Mouse (Mus musculus): ENCODE measurements around the gene Rad50. TPM values are rescaled to one million over a fixed set of nuclear protein-coding genes. Genes with fewer than 3 reads are reported as not detected.

Rad50 gene
- total and polyA plus RNA-seq, 2 experiments from 2014 or later: 9.2 to 11.8 TPM

DNA sequence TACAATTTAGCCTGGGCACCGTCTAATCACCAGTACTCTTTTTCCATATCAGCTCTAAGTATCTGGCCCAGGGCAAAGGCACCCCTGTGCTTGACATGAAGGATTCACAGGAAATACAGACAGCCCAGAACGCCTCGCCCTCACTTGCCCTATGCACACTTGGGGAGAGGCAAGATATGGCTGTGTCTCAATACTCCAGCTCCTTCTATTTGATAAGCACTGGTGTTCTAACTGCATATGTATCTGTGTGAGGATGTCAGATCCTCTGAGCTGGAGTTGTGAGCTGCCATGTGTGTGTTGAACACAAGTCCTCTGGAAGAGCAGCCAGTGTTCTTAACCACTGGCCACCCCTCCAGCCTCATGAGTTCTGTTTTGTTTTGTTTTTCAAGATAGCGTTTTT is 55.7 kb downstream of the Rad50 start:
- TF ChIP-seq CTCF (IDR thresholded peaks at IDR 0.05; ENCODE audit: low read depth): no peak
- no peaks in the 10 kb centered on the region for H3K9me3 ChIP-seq (ENCODE audit: low read length)
- H3K27ac ChIP-seq (ENCODE audit: low read depth, low read length): no peak overlapping the region
- no peak overlapping the region for H3K4me3 ChIP-seq (ENCODE audit: low read depth, low read length)
- no peak overlapping the region for H3K4me2 ChIP-seq (ENCODE audit: low read depth)
- no peak overlapping the region for H3K9ac ChIP-seq
- H3K27me3 ChIP-seq (ENCODE audit: insufficient read depth, low read length): no peaks in the 10 kb centered on the region
- WGBS: 93% methylated on average over 4 of the region's 4 CpGs
- peaks cover 29% of the 10 kb centered on the region for H3K36me3 ChIP-seq (ENCODE audit: insufficient read depth)
- ATAC-seq: no peak
- no peak for DNase-seq
- no peaks in the 10 kb centered on the region for H3K4me1 ChIP-seq (ENCODE audit: insufficient read depth)

DNA sequence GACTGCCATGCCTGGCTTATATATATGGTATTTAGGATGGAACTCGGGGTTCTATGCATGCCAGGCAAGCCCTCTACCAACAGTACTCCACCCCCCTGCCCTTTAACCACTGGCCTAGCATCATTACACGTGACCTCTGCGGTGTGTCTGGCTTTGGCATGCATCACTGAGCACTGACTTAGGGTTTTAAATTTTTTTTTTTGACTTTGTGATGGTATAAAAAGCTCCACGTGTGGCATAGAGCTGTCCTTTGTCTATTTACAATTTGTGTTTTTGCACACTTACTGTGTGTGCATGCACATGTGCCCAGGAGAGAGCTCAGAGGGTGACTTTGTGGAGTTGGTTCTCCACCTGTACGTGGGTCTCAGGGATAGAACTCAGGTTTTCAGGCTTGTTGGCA is 63.1 kb downstream of the Rad50 start:
- 72% methylated on average over 5 of the region's 5 CpGs for WGBS
- Histone ChIP-seq H3K4me2 (ENCODE audit: low read depth) (no peak overlapping the region), H3K9ac (no peak overlapping the region), H3K36me3 (ENCODE audit: insufficient read depth) (no peaks in the 10 kb centered on the region), H3K4me3 (ENCODE audit: low read depth, low read length) (no peak overlapping the region), H3K9me3 (ENCODE audit: low read length) (no peaks in the 10 kb centered on the region), H3K27me3 (ENCODE audit: insufficient read depth, low read length) (no peaks in the 10 kb centered on the region), H3K27ac (ENCODE audit: low read depth, low read length) (no peak overlapping the region), H3K4me1 (ENCODE audit: insufficient read depth) (no peaks in the 10 kb centered on the region)
- no peak for TF ChIP-seq CTCF (IDR thresholded peaks at IDR 0.05; ENCODE audit: low read depth)
- no peak for ATAC-seq
- no peak for DNase-seq

DNA sequence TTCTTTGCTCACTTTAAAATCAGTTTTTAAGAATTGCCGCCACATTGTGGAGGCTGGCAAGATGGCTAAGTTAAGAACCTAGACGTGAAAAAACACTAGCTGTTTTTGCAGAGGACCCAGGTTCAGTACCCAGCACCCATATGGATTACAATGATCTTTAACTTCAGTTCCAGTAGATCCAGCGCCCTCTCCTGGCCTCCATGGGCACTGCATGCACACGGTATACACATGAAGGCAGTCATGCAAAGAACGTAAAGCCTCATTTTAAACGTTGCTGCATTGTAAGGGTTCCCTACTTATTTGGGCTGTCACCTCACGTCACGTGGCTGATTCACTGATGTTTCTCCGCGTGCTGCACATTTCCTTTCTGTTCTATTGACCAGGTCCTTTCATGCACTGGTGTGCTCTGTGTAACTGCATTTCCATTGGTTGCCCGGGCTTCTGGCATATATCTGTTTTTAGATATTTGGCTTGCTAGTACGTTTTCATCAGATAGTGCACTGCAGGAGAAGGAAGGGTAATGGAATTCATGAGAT is 64.3 kb downstream of the Rad50 start:
- no peak for ATAC-seq
- peak; percentile 32; the same call in 1 of the 2 replicates for TF ChIP-seq CTCF (IDR thresholded peaks at IDR 0.05; ENCODE audit: low read depth)
- Histone ChIP-seq H3K4me1 (ENCODE audit: insufficient read depth) (no peaks in the 10 kb centered on the region), H3K4me3 (ENCODE audit: low read depth, low read length) (no peak overlapping the region), H3K27me3 (ENCODE audit: insufficient read depth, low read length) (no peaks in the 10 kb centered on the region), H3K9ac (no peak overlapping the region), H3K4me2 (ENCODE audit: low read depth) (no peak overlapping the region), H3K9me3 (ENCODE audit: low read length) (no peaks in the 10 kb centered on the region), H3K27ac (ENCODE audit: low read depth, low read length) (no peak overlapping the region), H3K36me3 (ENCODE audit: insufficient read depth) (no peaks in the 10 kb centered on the region)
- DNase-seq: no peak
- 81% methylated on average over 12 of the region's 12 CpGs for WGBS

DNA sequence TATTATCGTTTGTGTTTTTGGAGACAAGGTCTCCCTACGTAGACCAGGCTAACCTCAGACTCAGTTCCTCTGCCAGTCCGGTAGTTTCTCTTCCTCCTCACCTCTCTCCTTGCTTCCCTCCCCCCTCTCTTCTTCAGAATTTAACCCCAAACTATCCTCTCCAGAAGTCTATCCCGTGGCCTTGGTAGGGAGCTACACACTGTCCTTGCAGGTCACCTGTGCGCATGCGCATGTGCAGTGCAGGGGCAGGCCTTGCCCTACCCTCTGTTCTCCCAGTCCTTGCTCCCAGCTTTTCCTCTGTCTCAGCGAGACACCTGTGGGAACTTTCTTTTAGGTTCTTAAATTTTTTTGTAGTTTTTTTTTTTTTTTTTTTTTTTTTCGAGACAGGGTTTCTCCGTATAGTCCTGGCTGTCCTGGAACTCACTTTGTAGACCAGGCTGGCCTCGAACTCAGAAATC is 69.3 kb downstream of the Rad50 start:
- no peak overlapping the region for H3K9ac ChIP-seq
- WGBS: 85% methylated on average over 10 of the region's 10 CpGs
- no peak for ATAC-seq
- H3K9me3 ChIP-seq (ENCODE audit: low read length): no peaks in the 10 kb centered on the region
- no peaks in the 10 kb centered on the region for H3K4me1 ChIP-seq (ENCODE audit: insufficient read depth)
- no peak overlapping the region for H3K27ac ChIP-seq (ENCODE audit: low read depth, low read length)
- no peak for TF ChIP-seq CTCF (IDR thresholded peaks at IDR 0.05; ENCODE audit: low read depth)
- H3K27me3 ChIP-seq (ENCODE audit: insufficient read depth, low read length): no peaks in the 10 kb centered on the region; the same call in none of the 2 replicates
- H3K4me3 ChIP-seq (ENCODE audit: low read depth, low read length): no peak overlapping the region
- no peak for DNase-seq
- H3K36me3 ChIP-seq (ENCODE audit: insufficient read depth): no peaks in the 10 kb centered on the region
- no peak overlapping the region for H3K4me2 ChIP-seq (ENCODE audit: low read depth)

DNA sequence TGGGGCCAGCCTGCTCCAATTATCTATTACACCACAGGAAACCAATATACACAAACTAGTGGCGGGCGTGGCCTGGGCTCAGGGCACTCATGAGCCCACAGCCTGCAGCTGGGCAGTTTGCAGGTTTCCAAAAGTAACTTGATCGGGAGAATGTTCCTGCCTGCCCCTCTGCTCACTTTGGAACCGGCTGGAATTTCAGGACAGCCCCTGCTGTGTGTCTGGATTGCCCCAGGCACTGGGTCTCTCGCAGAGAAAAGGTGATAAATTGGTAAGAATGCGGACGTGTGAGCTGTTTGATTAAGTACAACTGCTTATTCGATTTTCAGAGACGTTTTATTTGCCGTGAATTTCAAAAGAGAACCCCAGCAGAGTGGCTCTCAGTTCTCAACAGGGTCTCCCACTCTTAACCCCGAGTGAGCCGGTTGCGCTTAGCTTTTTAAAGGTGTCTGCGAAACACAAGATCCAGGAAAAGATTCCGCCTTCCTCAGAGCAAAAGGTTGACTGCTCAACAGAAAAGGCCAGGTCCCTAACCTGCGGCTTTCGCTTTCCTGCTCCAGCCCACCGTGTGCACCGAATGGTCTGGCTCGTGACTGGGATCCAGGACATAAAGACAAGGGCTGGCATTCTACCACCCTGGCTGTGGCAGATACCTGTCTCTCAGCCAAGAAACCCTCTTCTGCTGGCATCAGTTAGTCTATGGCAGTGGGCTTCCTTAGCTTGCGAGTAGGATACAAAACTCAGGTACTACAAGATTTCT is 69.9 kb downstream of the Rad50 start:
- Histone ChIP-seq H3K4me3 (ENCODE audit: low read depth, low read length) (no peak overlapping the region), H3K9ac (no peak overlapping the region), H3K4me2 (ENCODE audit: low read depth) (no peak overlapping the region), H3K4me1 (ENCODE audit: insufficient read depth) (no peaks in the 10 kb centered on the region), H3K36me3 (ENCODE audit: insufficient read depth) (no peaks in the 10 kb centered on the region), H3K9me3 (ENCODE audit: low read length) (no peaks in the 10 kb centered on the region), H3K27ac (ENCODE audit: low read depth, low read length) (no peak overlapping the region), H3K27me3 (ENCODE audit: insufficient read depth, low read length) (no peaks in the 10 kb centered on the region; the same call in none of the 2 replicates)
- DNase-seq (no peak), ATAC-seq (no peak)
- no peak for TF ChIP-seq CTCF (IDR thresholded peaks at IDR 0.05; ENCODE audit: low read depth)
- whole genome bisulfite sequencing: 22% methylated on average over 21 of the region's 21 CpGs

DNA sequence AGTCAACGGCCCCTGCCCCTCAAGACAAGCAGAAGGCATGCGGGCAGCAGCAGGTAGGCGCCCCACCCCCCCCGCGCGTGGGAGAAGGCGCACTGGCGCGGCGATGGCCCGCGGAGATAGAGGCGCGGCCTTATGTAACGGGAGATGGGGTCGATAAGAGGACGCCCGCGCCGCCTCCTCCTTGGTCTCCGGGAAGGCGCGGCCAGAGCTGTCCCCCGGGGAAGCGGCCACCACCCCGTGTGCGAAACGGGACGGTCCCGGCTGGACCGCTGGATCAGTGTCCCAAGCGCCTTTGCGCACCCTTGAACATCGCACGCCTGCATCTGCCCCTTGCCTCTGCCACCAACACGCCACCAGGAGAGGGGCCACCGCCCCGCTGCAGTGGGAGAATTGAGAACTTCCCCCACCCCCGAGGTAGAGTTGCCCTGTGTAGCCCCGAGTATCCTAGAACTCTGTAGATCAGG is 70.9 kb downstream of the Rad50 start:
- 2% methylated on average over 40 of the region's 40 CpGs for WGBS
- ATAC-seq (no peak; the same call in 1 of the 2 replicates), DNase-seq (no peak)
- Histone ChIP-seq H3K36me3 (ENCODE audit: insufficient read depth) (no peaks in the 10 kb centered on the region), H3K9ac (no peak overlapping the region; the same call in 1 of the 2 replicates), H3K4me2 (ENCODE audit: low read depth) (peak overlapping the region; percentile 61), H3K9me3 (ENCODE audit: low read length) (no peaks in the 10 kb centered on the region), H3K27ac (ENCODE audit: low read depth, low read length) (no peak overlapping the region), H3K27me3 (ENCODE audit: insufficient read depth, low read length) (no peaks in the 10 kb centered on the region; the same call in none of the 2 replicates), H3K4me1 (ENCODE audit: insufficient read depth) (no peaks in the 10 kb centered on the region), H3K4me3 (ENCODE audit: low read depth, low read length) (peak overlapping the region; percentile 32)
- TF ChIP-seq CTCF (IDR thresholded peaks at IDR 0.05; ENCODE audit: low read depth): no peak

DNA sequence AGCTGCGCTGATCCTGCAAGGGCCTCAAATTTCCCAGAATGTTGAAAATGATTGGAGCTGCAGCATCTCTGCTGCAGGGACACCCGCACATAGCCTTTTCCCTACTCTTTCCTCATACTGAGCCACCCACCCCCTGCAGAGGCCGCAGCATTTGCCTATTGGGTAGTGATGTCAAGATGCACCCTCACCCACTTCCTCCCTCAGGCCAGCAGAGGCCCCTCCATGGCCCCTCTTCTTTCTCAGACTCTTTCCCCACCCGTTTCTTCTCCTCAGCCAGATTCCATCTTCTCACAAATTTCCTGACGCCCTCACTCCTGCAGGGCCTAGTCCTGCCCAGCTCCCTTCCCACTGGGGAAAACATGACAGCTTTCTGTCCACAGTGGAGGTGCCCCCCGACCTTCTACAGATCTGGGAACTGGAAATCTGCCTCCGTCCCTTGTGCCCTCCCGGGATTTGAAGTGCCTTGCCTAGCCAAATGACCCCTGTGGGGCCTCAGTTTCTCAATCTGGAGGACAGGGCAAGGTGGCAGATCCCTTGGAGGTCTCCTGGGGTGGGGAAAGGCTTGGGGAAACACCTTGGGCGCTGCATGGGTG is 71.4 kb downstream of the Rad50 start:
- Histone ChIP-seq H3K27ac (ENCODE audit: low read depth, low read length) (no peak overlapping the region), H3K36me3 (ENCODE audit: insufficient read depth) (no peaks in the 10 kb centered on the region), H3K4me2 (ENCODE audit: low read depth) (peak overlapping the region; percentile 61), H3K27me3 (ENCODE audit: insufficient read depth, low read length) (no peaks in the 10 kb centered on the region; the same call in none of the 2 replicates), H3K4me1 (ENCODE audit: insufficient read depth) (no peaks in the 10 kb centered on the region), H3K9ac (no peak overlapping the region; the same call in 1 of the 2 replicates), H3K9me3 (ENCODE audit: low read length) (no peaks in the 10 kb centered on the region), H3K4me3 (ENCODE audit: low read depth, low read length) (peak overlapping the region; percentile 32)
- ATAC-seq (no peak), DNase-seq (no peak)
- no peak for TF ChIP-seq CTCF (IDR thresholded peaks at IDR 0.05; ENCODE audit: low read depth)
- 49% methylated on average over 9 of the region's 9 CpGs for WGBS
